Mouse (Mus musculus): Measurements from ENCODE around the gene Asah2. TPM values are rescaled to one million over a fixed set of nuclear protein-coding genes. Genes with fewer than 3 reads are reported as not detected.

Asah2 gene
- polyA plus RNA-seq, 1 experiment from 2014 or later, result 1.6 TPM

DNA sequence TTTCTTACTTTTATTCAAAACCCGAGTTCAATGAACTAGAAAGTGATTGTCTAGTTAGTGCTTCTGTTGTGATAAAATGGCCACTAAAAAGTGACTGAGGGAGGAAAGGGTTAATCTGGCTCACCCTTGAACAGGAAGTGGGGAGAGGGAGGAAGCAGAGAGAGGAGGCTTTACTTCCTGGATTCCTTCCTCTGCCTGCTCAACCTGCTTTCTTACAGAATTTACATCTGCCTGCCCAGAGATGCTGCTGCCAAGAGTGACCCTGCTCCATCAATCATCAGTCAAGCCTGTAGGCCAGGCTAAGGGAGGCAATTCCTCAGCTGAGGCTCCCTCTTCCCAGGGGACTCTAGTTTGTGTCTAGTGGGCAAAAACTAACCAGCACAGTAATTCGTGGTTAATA is 132.1 kb downstream of the Asah2 start:
- Histone ChIP-seq H3K9ac (ENCODE audit: low read depth, low read length) (no peak overlapping the region), H3K4me1 (ENCODE audit: control insufficient read depth, insufficient read depth, low read length) (0 out of 2 replicates have a peak, but pooled peaks cover 3% of the 10 kb centered on the region), H3K36me3 (ENCODE audit: control insufficient read depth, insufficient read depth, low read length) (no peaks in the 10 kb centered on the region), H3K4me3 (ENCODE audit: low read length) (no peak overlapping the region), H3K9me3 (ENCODE audit: control insufficient read depth, low read length) (no peaks in the 10 kb centered on the region), H3K27ac (ENCODE audit: low read depth, low read length) (no peak overlapping the region), H3K27me3 (ENCODE audit: control insufficient read depth, insufficient read depth, low read length) (no peaks in the 10 kb centered on the region), H3K4me2 (replicated peaks; ENCODE audit: low read depth, low read length) (no peak overlapping the region)
- WGBS, result 57% methylated on average over 2 of the region's 2 CpGs
- ATAC-seq (ENCODE audit: low FRiP score, low TSS enrichment), result peak; percentile 85; the same call in 1 of the 2 replicates

DNA sequence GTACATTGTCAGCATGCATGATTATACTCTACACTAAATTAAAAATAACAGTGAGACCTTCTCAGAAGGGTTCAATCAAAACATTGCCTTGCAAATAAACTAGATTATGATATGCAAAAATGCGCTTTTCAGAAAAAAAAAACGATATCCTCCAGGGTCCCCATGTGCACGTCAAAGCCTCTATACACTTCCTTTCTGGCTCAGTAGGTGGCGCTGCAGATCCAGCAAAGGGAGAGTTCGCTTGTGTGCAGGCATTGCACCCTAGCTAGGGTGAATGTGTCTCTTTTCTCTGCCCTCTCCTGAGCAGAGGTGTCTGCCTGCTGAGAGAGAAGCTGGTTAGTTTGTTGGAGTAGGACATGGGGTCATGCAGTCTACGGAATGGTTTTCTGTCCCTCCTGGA is 136.0 kb downstream of the Asah2 start:
- H3K27me3 ChIP-seq (ENCODE audit: control insufficient read depth, insufficient read depth, low read length), result no peaks in the 10 kb centered on the region
- H3K4me1 ChIP-seq (ENCODE audit: control insufficient read depth, insufficient read depth, low read length), result 0 out of 2 replicates have a peak, but pooled peaks cover 3% of the 10 kb centered on the region
- 11% methylated on average over 6 of the region's 6 CpGs for WGBS
- peak; percentile 89 for ATAC-seq (ENCODE audit: low FRiP score, low TSS enrichment)
- H3K4me2 ChIP-seq (replicated peaks; ENCODE audit: low read depth, low read length), result no peak overlapping the region
- H3K27ac ChIP-seq (ENCODE audit: low read depth, low read length), result no peak overlapping the region
- no peaks in the 10 kb centered on the region for H3K36me3 ChIP-seq (ENCODE audit: control insufficient read depth, insufficient read depth, low read length)
- H3K4me3 ChIP-seq (ENCODE audit: low read length), result no peak overlapping the region
- H3K9ac ChIP-seq (ENCODE audit: low read depth, low read length), result no peak overlapping the region
- H3K9me3 ChIP-seq (ENCODE audit: control insufficient read depth, low read length), result no peaks in the 10 kb centered on the region

DNA sequence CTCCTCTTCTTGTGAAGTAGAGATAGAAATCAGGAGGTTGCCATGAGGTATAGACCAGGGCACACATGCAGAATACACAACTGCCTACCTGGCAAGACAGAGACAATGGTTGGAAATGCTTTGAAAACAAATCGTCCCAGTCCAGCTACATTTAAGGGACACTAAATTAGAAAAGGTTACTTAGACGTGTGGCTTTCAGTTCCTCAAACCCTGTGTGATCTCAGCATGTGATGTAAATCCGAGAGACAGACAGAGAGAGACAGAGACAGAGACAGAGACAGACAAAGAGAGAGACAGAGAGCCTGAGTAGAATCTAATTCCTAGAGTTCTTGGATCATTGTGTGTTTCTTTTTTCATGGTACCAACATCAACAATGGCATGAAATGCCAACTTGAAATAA is 136.6 kb downstream of the Asah2 start:
- H3K9me3 ChIP-seq (ENCODE audit: control insufficient read depth, low read length), result no peaks in the 10 kb centered on the region
- H3K9ac ChIP-seq (ENCODE audit: low read depth, low read length), result no peak overlapping the region
- H3K27ac ChIP-seq (ENCODE audit: low read depth, low read length), result no peak overlapping the region
- no peak overlapping the region for H3K4me3 ChIP-seq (ENCODE audit: low read length)
- no peak overlapping the region for H3K4me2 ChIP-seq (replicated peaks; ENCODE audit: low read depth, low read length)
- 50% methylated on average over 3 of the region's 3 CpGs for WGBS
- H3K4me1 ChIP-seq (ENCODE audit: control insufficient read depth, insufficient read depth, low read length), result 0 out of 2 replicates have a peak, but pooled peaks cover 3% of the 10 kb centered on the region
- ATAC-seq (ENCODE audit: low FRiP score, low TSS enrichment), result no peak
- no peaks in the 10 kb centered on the region for H3K27me3 ChIP-seq (ENCODE audit: control insufficient read depth, insufficient read depth, low read length)
- H3K36me3 ChIP-seq (ENCODE audit: control insufficient read depth, insufficient read depth, low read length), result no peaks in the 10 kb centered on the region

DNA sequence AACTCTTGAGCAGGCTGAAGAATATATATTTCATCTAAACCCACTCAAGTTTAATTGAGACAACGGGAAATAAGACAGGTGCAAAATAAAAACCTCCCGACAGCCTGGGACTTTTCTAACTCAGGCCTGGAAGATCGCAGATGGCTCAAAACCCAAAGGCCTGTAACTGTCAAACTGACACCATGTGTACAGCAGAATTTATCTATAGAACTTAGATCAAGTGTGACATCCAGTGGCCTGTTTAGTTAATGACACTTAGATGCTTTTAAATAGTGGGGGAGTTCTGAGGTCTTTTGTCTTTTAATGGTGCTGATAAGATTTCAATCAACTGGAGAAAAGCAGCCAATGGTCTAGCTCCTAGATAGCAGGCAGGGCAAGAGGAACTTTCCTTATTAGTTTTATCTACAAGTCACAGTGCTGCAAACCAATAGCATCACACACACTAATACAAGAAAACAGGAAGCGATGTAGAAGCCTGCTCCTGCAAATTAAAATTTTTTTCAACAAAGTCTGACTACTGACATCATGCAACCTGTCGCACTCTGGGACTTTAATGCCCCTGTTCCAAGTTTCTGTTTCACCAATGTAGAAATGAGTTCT is 140.0 kb downstream of the Asah2 start:
- H3K36me3 ChIP-seq (ENCODE audit: control insufficient read depth, insufficient read depth, low read length), result no peaks in the 10 kb centered on the region
- no peak overlapping the region for H3K9ac ChIP-seq (ENCODE audit: low read depth, low read length)
- no peak overlapping the region for H3K4me2 ChIP-seq (replicated peaks; ENCODE audit: low read depth, low read length)
- H3K4me1 ChIP-seq (ENCODE audit: control insufficient read depth, insufficient read depth, low read length), result no peaks in the 10 kb centered on the region
- ATAC-seq (ENCODE audit: low FRiP score, low TSS enrichment), result no peak
- WGBS, result 74% methylated on average over 5 of the region's 5 CpGs
- H3K27ac ChIP-seq (ENCODE audit: low read depth, low read length), result no peak overlapping the region
- no peaks in the 10 kb centered on the region for H3K27me3 ChIP-seq (ENCODE audit: control insufficient read depth, insufficient read depth, low read length)
- no peaks in the 10 kb centered on the region for H3K9me3 ChIP-seq (ENCODE audit: control insufficient read depth, low read length)
- H3K4me3 ChIP-seq (ENCODE audit: low read length), result no peak overlapping the region

DNA sequence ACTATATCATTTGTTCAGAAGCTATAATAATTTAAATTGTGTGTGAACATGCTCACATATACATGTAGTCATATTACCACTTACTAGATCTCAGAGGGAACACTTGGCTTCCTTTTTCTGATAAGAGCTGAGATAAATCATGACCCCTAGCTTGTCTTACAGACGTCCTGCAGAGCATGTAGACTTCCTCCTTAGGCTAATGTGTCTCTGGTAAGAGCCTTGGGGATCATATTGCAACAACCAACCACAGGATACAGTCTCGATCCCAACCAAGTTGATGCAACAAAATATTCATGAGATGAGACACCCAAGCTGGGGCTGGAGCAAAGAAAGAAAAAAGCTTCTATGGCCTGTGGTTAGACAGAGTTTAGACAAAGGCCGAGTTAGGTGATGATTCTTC is 144.9 kb downstream of the Asah2 start:
- 38% methylated on average over 3 of the region's 3 CpGs for WGBS
- Histone ChIP-seq H3K36me3 (ENCODE audit: control insufficient read depth, insufficient read depth, low read length) (no peaks in the 10 kb centered on the region), H3K4me2 (replicated peaks; ENCODE audit: low read depth, low read length) (no peak overlapping the region), H3K27ac (ENCODE audit: low read depth, low read length) (no peak overlapping the region), H3K9me3 (ENCODE audit: control insufficient read depth, low read length) (no peaks in the 10 kb centered on the region), H3K4me1 (ENCODE audit: control insufficient read depth, insufficient read depth, low read length) (no peaks in the 10 kb centered on the region), H3K27me3 (ENCODE audit: control insufficient read depth, insufficient read depth, low read length) (no peaks in the 10 kb centered on the region), H3K4me3 (ENCODE audit: low read length) (no peak overlapping the region), H3K9ac (ENCODE audit: low read depth, low read length) (no peak overlapping the region)
- ATAC-seq (ENCODE audit: low FRiP score, low TSS enrichment), result no peak

- 88% methylated on average over 2 of the region's 2 CpGs for WGBS
- no peak overlapping the region for H3K9ac ChIP-seq (ENCODE audit: low read depth, low read length)
- H3K36me3 ChIP-seq (ENCODE audit: control insufficient read depth, insufficient read depth, low read length), result no peaks in the 10 kb centered on the region
- no peak for ATAC-seq (ENCODE audit: low FRiP score, low TSS enrichment)
- no peaks in the 10 kb centered on the region for H3K4me1 ChIP-seq (ENCODE audit: control insufficient read depth, insufficient read depth, low read length)
- H3K9me3 ChIP-seq (ENCODE audit: control insufficient read depth, low read length), result no peaks in the 10 kb centered on the region
- H3K4me3 ChIP-seq (ENCODE audit: low read length), result no peak overlapping the region
- H3K4me2 ChIP-seq (replicated peaks; ENCODE audit: low read depth, low read length), result no peak overlapping the region
- H3K27ac ChIP-seq (ENCODE audit: low read depth, low read length), result no peak overlapping the region
- H3K27me3 ChIP-seq (ENCODE audit: control insufficient read depth, insufficient read depth, low read length), result no peaks in the 10 kb centered on the region
These were observed 147.6 kb downstream of the Asah2 start for GRCm38 (mm10) chr19:31960434-31960833.

DNA sequence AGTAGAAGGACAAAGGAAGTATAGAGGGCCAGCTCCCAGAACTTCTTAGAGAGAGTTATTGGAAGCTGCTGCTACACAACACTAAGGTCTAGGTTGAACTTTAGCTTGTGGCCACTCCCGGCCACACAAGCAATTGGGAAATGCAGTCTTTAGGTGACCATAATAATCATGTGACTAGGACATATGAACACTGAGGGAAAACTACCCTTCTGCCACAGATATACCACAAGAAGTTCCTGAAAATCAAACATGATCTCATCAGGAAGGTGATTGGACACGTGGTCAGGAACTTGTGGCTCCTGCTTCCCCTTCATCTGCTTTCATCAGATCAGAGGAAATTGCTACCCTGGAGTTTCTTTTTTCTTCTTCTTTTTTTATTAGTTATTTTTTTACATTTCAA is 151.7 kb downstream of the Asah2 start:
- Histone ChIP-seq H3K4me1 (ENCODE audit: control insufficient read depth, insufficient read depth, low read length) (no peaks in the 10 kb centered on the region), H3K9me3 (ENCODE audit: control insufficient read depth, low read length) (no peaks in the 10 kb centered on the region), H3K36me3 (ENCODE audit: control insufficient read depth, insufficient read depth, low read length) (no peaks in the 10 kb centered on the region), H3K4me3 (ENCODE audit: low read length) (no peak overlapping the region), H3K9ac (ENCODE audit: low read depth, low read length) (no peak overlapping the region), H3K4me2 (replicated peaks; ENCODE audit: low read depth, low read length) (no peak overlapping the region), H3K27ac (ENCODE audit: low read depth, low read length) (no peak overlapping the region), H3K27me3 (ENCODE audit: control insufficient read depth, insufficient read depth, low read length) (no peaks in the 10 kb centered on the region)
- ATAC-seq (ENCODE audit: low FRiP score, low TSS enrichment), result no peak
- 73% methylated on average over 2 of the region's 2 CpGs for WGBS

GRCm38 (mm10) chr19:31954696-31955095 is 153.3 kb downstream of the Asah2 start:
- Histone ChIP-seq H3K4me2 (replicated peaks; ENCODE audit: low read depth, low read length) (no peak overlapping the region), H3K4me1 (ENCODE audit: control insufficient read depth, insufficient read depth, low read length) (no peaks in the 10 kb centered on the region), H3K4me3 (ENCODE audit: low read length) (no peak overlapping the region), H3K27ac (ENCODE audit: low read depth, low read length) (no peak overlapping the region), H3K9ac (ENCODE audit: low read depth, low read length) (no peak overlapping the region), H3K9me3 (ENCODE audit: control insufficient read depth, low read length) (no peaks in the 10 kb centered on the region), H3K27me3 (ENCODE audit: control insufficient read depth, insufficient read depth, low read length) (no peaks in the 10 kb centered on the region), H3K36me3 (ENCODE audit: control insufficient read depth, insufficient read depth, low read length) (no peaks in the 10 kb centered on the region)
- WGBS, result 92% methylated on average over 4 of the region's 4 CpGs
- no peak for ATAC-seq (ENCODE audit: low FRiP score, low TSS enrichment)

- Histone ChIP-seq H3K4me3 (ENCODE audit: low read length) (no peak overlapping the region), H3K27ac (ENCODE audit: low read depth, low read length) (no peak overlapping the region), H3K9me3 (ENCODE audit: control insufficient read depth, low read length) (no peaks in the 10 kb centered on the region), H3K27me3 (ENCODE audit: control insufficient read depth, insufficient read depth, low read length) (no peaks in the 10 kb centered on the region), H3K36me3 (ENCODE audit: control insufficient read depth, insufficient read depth, low read length) (no peaks in the 10 kb centered on the region), H3K4me1 (ENCODE audit: control insufficient read depth, insufficient read depth, low read length) (no peaks in the 10 kb centered on the region), H3K9ac (ENCODE audit: low read depth, low read length) (no peak overlapping the region), H3K4me2 (replicated peaks; ENCODE audit: low read depth, low read length) (no peak overlapping the region)
- ATAC-seq (ENCODE audit: low FRiP score, low TSS enrichment), result no peak
- 80% methylated on average over 4 of the region's 4 CpGs for WGBS
These were observed 153.7 kb downstream of the Asah2 start for GRCm38 (mm10) chr19:31954267-31954666.
